Mouse (Mus musculus): ENCODE measurements around the gene Pax2. TPM values are rescaled to one million over a fixed set of nuclear protein-coding genes. Genes with fewer than 3 reads are reported as not detected.

Gene Pax2
- polyA plus RNA-seq, 1 experiment from 2014 or later, result not detected

DNA sequence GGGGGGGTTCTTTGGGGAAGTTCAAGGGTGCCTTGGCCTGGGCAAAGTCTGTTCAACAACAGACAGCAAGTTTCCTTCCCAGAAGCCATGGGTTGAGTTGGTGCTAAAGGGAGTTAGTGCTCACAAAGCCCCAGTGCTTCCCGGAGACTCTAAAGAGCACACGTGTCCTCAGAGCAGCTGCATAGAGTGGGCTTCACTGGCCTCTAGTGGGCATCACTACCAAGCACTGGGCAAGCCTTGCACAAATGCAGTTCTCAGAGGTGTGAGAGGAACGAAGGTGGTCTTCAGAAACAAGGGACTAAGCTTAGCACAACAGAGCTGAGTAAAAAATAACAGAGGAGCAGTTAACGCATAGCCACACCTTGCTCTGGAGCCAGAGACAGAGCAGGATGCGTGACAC, 66.5 kb downstream of the Pax2 start:
- Histone ChIP-seq H3K4me2 (no peak overlapping the region), H3K27ac (ENCODE audit: poor library complexity, severe bottlenecking) (no peak overlapping the region), H3K9ac (no peak overlapping the region), H3K4me3 (no peak overlapping the region), H3K27me3 (replicated peaks) (peaks cover 84% of the 10 kb centered on the region), H3K4me1 (replicated peaks) (no peaks in the 10 kb centered on the region), H3K9me3 (replicated peaks) (no peaks in the 10 kb centered on the region), H3K36me3 (no peaks in the 10 kb centered on the region)
- ATAC-seq (ENCODE audit: insufficient number of reproducible peaks, low FRiP score), result no peak
- WGBS, result 59% methylated on average over 5 of the region's 5 CpGs

DNA sequence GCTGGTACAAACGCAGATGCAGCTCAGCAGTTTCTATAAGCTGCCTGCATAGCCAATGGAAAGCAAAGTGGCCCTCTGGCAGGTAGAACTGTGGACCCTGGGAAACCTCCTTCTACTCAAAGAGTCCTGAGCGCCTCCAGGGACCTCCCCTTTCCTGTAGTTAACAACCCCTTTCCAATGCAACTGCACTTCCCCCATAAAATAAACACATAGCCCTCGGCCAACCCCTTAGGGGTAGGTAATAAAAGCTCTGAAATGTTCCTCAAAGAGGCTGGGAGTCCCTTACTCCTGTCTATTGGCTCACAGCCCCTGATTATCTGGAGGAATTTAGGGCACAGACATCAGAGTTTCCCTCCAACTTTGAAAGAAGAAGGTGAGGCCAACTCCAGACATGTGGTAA, 67.8 kb downstream of the Pax2 start:
- H3K9ac ChIP-seq, result no peak overlapping the region
- H3K27ac ChIP-seq (ENCODE audit: poor library complexity, severe bottlenecking), result no peak overlapping the region
- H3K4me1 ChIP-seq (replicated peaks), result no peaks in the 10 kb centered on the region
- no peak overlapping the region for H3K4me2 ChIP-seq
- H3K4me3 ChIP-seq, result no peak overlapping the region
- 43% methylated on average over 3 of the region's 3 CpGs for WGBS
- ATAC-seq (ENCODE audit: insufficient number of reproducible peaks, low FRiP score), result no peak
- H3K27me3 ChIP-seq (replicated peaks), result peaks cover 86% of the 10 kb centered on the region
- H3K36me3 ChIP-seq, result no peaks in the 10 kb centered on the region
- H3K9me3 ChIP-seq (replicated peaks), result no peaks in the 10 kb centered on the region

DNA sequence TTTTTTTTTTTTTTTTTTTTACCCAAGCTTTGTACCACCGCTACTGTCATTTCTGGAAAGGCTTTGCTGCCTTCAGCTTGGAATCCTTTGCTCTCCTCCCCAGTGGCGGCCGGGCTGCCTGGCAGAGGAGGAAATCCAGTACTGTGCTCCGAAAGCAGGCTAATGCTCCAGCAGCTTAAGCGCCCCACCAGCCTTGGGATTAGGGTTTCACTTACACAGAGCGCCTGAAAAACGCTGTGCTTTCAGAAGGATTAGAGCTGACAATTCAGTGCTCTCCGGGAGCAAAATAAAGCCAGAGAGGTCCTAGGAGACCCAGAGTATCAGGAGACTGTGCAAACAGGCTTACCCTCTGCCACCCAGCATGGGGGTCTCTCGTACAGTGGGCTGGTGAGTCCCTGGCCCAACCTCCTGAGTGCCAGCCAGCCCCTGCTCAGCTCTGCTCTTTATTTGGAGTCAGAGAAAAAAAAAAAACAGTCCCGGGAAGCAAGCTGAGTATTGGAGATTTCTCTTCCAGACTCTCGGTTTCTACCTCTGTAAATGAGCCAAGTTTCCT, 69.4 kb downstream of the Pax2 start:
- peaks cover 79% of the 10 kb centered on the region for H3K27me3 ChIP-seq (replicated peaks)
- H3K4me3 ChIP-seq, result no peak overlapping the region
- WGBS, result 16% methylated on average over 11 of the region's 11 CpGs
- H3K27ac ChIP-seq (ENCODE audit: poor library complexity, severe bottlenecking), result no peak overlapping the region
- H3K9ac ChIP-seq, result no peak overlapping the region
- H3K4me2 ChIP-seq, result peak overlapping the region; percentile 15; the same call in 1 of the 2 replicates
- H3K4me1 ChIP-seq (replicated peaks), result no peaks in the 10 kb centered on the region
- H3K36me3 ChIP-seq, result no peaks in the 10 kb centered on the region
- no peaks in the 10 kb centered on the region for H3K9me3 ChIP-seq (replicated peaks)
- no peak for ATAC-seq (ENCODE audit: insufficient number of reproducible peaks, low FRiP score)

DNA sequence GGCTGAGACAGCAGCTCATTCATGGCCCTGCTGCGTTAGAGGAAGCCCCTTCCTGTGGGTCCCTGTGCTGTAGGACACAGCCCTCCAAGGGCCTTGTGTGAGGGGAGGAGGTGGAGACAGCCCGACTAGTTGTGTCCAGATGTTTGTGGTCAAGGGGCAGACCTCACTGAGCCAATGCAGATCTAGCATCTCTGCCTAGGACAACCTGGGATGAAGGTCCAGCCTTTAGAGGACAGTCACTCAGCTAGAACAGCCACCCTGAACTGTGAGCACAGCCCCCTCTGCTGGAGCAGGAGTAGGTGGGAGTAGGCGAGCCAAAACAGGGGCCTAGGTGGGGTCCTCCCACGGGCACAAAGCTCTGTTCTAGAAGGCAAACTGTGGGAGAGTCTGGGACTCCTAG, 70.0 kb downstream of the Pax2 start:
- Histone ChIP-seq H3K4me2 (no peak overlapping the region), H3K9ac (no peak overlapping the region), H3K27ac (ENCODE audit: poor library complexity, severe bottlenecking) (no peak overlapping the region), H3K4me1 (replicated peaks) (no peaks in the 10 kb centered on the region), H3K36me3 (no peaks in the 10 kb centered on the region), H3K9me3 (replicated peaks) (no peaks in the 10 kb centered on the region), H3K4me3 (no peak overlapping the region), H3K27me3 (replicated peaks) (peaks cover 79% of the 10 kb centered on the region)
- no peak for ATAC-seq (ENCODE audit: insufficient number of reproducible peaks, low FRiP score)
- WGBS, result 15% methylated on average over 4 of the region's 4 CpGs

DNA sequence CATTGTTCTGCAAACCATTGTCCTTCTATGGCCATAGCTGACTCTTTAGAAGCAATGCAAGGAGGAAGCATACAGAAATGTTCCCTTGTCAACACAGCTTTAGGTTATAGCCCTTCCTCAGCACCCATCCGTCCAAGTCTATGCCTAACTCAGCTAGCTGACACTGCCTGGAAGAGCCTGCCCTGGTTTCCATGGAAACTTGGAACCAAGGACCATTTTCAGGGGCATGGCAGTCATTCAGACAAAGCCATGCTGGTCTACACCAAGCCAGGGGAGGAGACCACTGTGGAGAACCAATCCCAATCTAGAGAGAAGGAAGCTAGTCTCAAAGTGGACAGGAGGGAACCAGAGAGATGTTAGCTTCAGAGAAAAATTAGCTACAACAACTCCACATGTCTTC, 77.5 kb downstream of the Pax2 start:
- H3K9ac ChIP-seq, result no peak overlapping the region
- no peak overlapping the region for H3K4me2 ChIP-seq
- H3K9me3 ChIP-seq (replicated peaks), result no peaks in the 10 kb centered on the region
- H3K27ac ChIP-seq (ENCODE audit: poor library complexity, severe bottlenecking), result no peak overlapping the region
- peaks cover 26% of the 10 kb centered on the region for H3K4me1 ChIP-seq (replicated peaks)
- H3K27me3 ChIP-seq (replicated peaks), result peaks cover 91% of the 10 kb centered on the region
- H3K36me3 ChIP-seq, result no peaks in the 10 kb centered on the region
- 39% methylated on average over 1 of the region's 1 CpGs for WGBS
- no peak for ATAC-seq (ENCODE audit: insufficient number of reproducible peaks, low FRiP score)
- H3K4me3 ChIP-seq, result no peak overlapping the region

DNA sequence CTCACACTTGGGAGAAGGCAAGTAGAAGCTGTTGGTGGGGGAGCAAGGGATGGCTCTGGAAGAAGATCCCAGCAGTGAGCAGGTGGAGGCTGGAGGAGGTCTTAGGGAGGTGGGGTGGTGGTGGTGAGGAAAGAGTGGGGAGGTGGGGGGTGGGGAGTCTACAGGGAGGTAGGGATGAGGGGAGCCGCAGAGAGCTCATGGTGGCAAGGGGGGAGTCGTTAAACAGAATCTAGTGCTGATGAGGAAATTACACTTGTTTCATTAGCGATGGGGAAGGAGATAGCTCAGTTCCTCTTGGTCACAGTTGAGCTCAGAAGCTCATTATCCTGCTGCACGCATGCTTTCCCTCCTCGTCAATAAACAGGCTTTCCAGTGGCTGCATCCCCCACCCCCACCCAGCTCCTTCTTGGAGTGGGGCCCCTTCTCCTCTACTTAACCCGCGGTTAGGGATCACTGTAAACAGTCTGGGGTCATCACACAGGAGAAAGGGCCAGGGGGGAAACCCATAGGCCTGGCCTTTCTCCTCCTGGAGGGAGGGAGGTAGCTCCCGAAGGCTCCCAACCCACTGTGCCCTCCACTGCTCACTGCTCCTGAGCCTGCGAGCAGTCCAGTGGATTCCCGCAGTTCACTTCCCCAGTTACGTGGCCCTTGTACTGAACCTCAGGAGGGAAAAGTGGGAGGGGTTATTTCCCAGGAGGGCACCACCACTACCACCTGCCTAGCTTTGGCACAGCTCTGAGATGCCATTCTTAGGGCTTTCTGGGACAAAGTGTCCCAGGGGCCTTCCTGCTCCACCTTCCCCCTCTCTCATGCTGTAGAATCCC, 78.6 kb downstream of the Pax2 start:
- peaks cover 91% of the 10 kb centered on the region for H3K27me3 ChIP-seq (replicated peaks)
- H3K9me3 ChIP-seq (replicated peaks), result no peaks in the 10 kb centered on the region
- H3K4me2 ChIP-seq, result no peak overlapping the region
- ATAC-seq (ENCODE audit: insufficient number of reproducible peaks, low FRiP score), result no peak
- peaks cover 26% of the 10 kb centered on the region for H3K4me1 ChIP-seq (replicated peaks)
- 20% methylated on average over 11 of the region's 11 CpGs for WGBS
- H3K27ac ChIP-seq (ENCODE audit: poor library complexity, severe bottlenecking), result no peak overlapping the region
- no peak overlapping the region for H3K9ac ChIP-seq
- H3K36me3 ChIP-seq, result no peaks in the 10 kb centered on the region
- no peak overlapping the region for H3K4me3 ChIP-seq

DNA sequence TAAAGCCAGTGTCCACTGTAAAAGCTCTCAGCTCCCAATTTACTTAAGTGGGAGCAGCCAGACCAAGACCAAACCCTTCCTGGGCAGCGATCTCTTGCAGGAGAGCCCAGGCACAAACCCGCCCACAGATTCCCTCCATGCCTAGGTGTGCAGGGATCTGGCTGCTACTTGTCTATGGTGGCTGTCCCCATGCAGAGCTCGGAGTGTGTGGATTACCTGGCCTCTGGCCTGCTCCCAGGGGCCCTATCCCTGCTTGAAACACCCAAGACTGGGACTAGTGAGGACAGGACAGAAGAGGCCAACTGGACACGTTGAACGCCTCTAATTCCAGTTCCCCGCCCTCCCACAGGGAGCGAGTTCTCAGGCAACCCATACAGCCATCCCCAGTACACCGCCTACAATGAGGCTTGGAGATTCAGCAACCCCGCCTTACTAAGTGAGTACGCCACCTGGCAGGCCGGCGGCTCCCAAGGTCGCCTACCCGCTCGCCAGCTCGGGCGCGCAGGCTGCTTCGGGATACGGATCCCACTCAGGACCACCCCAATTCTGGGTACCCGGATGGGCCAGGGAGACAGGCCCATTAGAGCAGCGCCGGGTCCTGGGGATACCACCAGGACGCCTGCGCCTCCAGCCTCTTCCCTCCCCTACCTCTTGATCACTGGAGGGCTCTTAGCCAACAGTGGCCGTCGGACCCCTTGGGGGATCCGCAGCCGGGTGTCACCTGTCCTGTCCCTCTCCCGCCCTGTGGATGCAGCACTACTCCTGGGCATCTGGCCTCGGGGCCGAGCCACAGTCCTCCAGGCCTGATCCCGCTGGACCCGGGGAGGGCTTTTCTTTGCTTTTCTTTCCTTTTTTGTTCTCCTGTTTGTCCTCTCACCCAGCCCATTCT, 79.4 kb downstream of the Pax2 start:
- Histone ChIP-seq H3K36me3 (no peaks in the 10 kb centered on the region), H3K27ac (ENCODE audit: poor library complexity, severe bottlenecking) (no peak overlapping the region), H3K4me3 (peak overlapping the region; percentile 58), H3K9ac (no peak overlapping the region), H3K9me3 (replicated peaks) (no peaks in the 10 kb centered on the region), H3K4me1 (replicated peaks) (peaks cover 26% of the 10 kb centered on the region), H3K4me2 (peak overlapping the region; percentile 93), H3K27me3 (replicated peaks) (peaks cover 97% of the 10 kb centered on the region)
- WGBS, result 3% methylated on average over 34 of the region's 34 CpGs
- 0 out of 2 replicates have a peak, but pooled peaks have one; percentile 4 for ATAC-seq (ENCODE audit: insufficient number of reproducible peaks, low FRiP score)

DNA sequence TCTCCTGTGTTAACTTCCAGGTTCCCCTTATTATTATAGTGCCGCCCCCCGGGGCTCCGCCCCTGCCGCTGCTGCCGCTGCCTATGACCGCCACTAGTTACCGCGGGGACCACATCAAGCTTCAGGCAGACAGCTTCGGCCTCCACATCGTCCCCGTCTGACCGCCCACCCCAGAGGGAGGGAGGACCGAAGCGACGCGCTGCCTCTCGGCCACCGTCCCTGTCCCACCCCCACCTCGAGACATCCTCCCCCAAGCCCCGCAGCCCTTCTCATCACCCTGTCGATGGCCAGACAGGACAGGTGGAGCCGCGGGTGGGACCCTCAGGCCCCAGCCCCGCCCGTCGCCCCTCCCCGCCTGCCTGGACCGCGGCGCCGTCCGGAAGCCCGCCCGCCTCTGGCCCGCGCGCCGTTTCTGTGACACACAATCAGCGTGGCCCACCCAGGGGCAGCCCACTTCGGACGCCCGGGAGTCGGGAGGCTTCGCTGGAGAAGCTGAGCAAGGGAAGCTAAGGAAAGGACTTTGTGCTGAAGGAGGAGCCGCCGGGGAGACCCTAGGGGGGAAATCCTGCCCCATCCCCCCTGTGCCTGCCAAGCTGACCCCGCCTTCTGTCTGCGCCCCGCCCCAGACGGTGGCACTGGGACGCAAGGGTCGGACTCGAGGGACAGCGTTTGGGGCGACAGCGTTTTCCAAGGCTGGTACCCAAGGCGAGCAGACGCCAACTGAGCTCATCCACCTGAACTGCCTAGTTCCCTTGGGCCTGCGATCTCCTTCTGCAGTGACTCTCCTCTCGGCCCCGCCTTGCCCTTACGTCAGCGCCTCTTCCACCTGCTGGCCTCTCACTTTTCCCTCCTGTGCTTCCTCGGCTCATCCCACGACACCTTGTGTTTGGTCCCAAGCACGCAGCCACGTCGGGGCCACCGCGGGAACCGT, 80.4 kb downstream of the Pax2 start:
- Histone ChIP-seq H3K36me3 (no peaks in the 10 kb centered on the region), H3K9me3 (replicated peaks) (no peaks in the 10 kb centered on the region), H3K4me1 (replicated peaks) (peaks cover 26% of the 10 kb centered on the region), H3K4me2 (peak overlapping the region; percentile 93), H3K27ac (ENCODE audit: poor library complexity, severe bottlenecking) (no peak overlapping the region), H3K9ac (peak overlapping the region; percentile 44), H3K27me3 (replicated peaks) (peaks cover 88% of the 10 kb centered on the region), H3K4me3 (peak overlapping the region; percentile 58)
- under 1% methylated on average over 68 of the region's 71 CpGs for WGBS
- ATAC-seq (ENCODE audit: insufficient number of reproducible peaks, low FRiP score), result 0 out of 2 replicates have a peak, but pooled peaks have one; percentile 51

DNA sequence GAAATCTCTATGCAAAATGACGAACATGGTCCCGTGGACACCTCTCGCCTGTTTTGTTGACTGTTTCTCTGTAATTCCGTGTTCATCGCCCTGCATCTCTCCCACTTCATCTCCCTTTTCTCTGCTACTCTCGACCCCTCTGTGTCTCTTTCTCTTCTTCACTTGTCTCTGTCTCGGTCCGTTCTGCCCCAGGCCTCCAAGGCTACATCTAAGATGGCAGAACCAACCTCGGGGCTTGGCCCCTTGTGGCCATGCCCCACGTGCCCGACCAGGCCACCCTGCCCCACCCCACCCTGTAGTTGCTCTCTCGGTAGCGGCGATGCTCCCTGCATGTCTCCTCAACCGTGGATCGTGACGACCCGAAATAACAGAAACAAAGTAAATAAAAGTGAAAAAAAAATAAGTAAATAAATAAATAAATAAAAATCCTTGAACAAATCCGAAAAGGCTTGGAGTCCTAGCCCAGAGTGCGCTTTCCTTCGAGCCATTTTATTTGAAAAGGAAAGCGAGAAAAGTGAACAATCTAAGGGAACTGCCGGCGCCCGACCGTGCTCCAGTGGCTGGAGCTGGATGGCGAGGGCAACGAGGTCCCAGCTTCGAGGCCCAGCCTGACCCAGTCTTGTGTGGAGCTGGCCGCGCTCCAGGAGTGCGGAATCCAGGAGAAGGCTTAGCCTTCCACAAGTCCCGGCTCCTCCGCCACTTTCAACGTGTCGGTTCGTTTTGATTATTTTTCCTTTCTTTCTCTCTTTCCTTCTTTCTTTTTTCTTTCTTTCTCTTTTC, 81.8 kb downstream of the Pax2 start:
- 2% methylated on average over 37 of the region's 37 CpGs for WGBS
- Histone ChIP-seq H3K4me2 (peak overlapping the region; percentile 93), H3K27ac (ENCODE audit: poor library complexity, severe bottlenecking) (no peak overlapping the region), H3K4me1 (replicated peaks) (peaks cover 26% of the 10 kb centered on the region), H3K4me3 (peak overlapping the region; percentile 58), H3K27me3 (replicated peaks) (peaks cover 75% of the 10 kb centered on the region), H3K9me3 (replicated peaks) (no peaks in the 10 kb centered on the region), H3K36me3 (no peaks in the 10 kb centered on the region), H3K9ac (no peak overlapping the region)
- ATAC-seq (ENCODE audit: insufficient number of reproducible peaks, low FRiP score), result no peak

DNA sequence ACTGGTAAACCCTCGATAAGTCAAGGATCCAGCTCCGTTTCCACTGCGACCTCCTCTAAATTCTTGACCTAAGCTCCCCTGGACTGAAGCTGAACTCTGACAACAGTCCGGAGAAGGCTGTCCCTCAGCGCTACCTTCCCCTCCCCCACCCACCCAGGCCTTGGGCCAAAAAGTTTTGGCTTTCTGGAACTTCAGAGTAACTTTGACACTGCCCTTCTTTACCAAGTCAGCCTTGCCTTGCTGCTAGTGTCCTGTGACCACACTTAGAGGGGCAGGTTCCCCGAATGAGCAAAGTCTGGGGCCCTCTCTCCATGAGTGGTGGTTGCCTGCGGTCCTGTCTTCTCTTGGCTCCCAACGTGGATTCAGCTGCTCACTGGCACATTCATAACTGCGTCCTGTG, 82.5 kb downstream of the Pax2 start:
- 18% methylated on average over 9 of the region's 9 CpGs for WGBS
- H3K9ac ChIP-seq, result no peak overlapping the region
- peaks cover 26% of the 10 kb centered on the region for H3K4me1 ChIP-seq (replicated peaks)
- no peak overlapping the region for H3K4me3 ChIP-seq
- H3K9me3 ChIP-seq (replicated peaks), result no peaks in the 10 kb centered on the region
- H3K27ac ChIP-seq (ENCODE audit: poor library complexity, severe bottlenecking), result no peak overlapping the region
- H3K27me3 ChIP-seq (replicated peaks), result peaks cover 75% of the 10 kb centered on the region
- no peaks in the 10 kb centered on the region for H3K36me3 ChIP-seq
- no peak for ATAC-seq (ENCODE audit: insufficient number of reproducible peaks, low FRiP score)
- H3K4me2 ChIP-seq, result no peak overlapping the region

Measured in heart, embryonic 12.5 days (tissue).